Mouse (Mus musculus): ENCODE data around the gene Mlana.

Gene Mlana

DNA sequence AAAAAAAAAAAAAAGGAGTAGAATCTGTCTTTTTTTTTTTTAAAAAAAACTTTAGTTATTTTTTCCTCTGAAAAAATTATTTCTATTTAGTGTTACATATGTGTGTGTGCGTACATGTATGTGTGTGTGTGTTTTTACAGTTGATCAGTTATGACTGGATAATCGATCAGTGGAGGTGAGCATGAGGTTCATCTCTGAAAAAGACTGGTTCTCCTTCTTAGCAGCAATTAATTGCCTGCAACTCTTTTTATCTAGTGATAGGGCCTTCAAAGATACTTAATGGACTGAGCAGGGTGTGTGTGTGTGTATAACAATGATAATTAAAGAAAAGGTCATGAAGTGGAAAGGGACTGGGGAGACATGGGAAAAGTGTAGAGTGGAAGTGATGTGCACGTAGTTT lies 53.4 kb downstream of the Mlana start:
- no peak for DNase-seq (ENCODE audit: low read depth, low spot score)

DNA sequence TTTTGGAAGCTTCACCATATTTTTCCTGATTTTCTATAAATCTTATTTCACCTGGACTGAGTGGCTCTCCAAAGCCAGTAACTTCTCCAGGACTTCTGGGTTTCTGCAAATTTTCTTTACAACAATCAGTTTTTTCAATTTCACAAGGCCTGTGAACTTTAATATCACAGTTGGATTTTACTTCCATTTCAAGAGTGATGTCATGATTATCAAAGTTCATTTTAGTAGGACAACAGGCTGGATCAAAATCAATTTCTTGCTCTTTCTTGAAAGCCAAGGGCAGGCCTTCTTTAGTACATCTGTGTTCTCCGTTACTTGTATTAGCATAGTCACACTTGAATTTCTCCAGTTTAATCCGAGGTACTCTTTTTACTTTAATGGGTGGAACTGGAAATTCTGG lies 56.3 kb downstream of the Mlana start:
- no peak for DNase-seq (ENCODE audit: low read depth, low spot score)
